Mouse (Mus musculus): ENCODE measurements around the gene Adam1b. TPM values are rescaled to one million over a fixed set of nuclear protein-coding genes. Genes with fewer than 3 reads are reported as not detected.
"Not testable (repeated sequence)": the region's sequence is repeated elsewhere in the genome, so short reads cannot be mapped to it uniquely, and the experiment has no call there.

The Adam1b gene
- polyA plus RNA-seq, 1 experiment from 2014 or later: not detected

DNA sequence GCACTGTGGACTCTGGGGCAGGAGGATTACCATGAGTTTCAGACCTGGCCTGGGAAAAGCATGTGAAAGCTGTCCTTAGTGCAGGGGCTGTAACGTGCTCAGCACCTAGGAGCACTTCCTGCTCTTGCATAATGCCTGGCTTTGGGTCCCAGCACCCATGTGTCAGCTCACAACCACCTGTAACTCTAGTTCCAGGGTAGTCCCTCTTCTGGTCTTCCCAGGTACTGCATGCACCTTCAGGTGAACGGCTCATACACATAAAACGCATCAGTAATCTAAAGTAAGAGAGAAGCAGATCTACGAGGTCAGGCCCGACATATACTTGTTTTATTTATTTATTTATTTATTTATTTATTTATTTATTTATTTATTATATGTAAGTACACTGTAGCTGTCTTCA, 31.3 kb upstream of the Adam1b start:
- Histone ChIP-seq H3K4me1 (peaks cover 17% of the 10 kb centered on the region), H3K27ac (no peak overlapping the region), H3K9me3 (no peaks in the 10 kb centered on the region), H3K36me3 (replicated peaks) (peaks cover 98% of the 10 kb centered on the region), H3K27me3 (ENCODE audit: poor library complexity, severe bottlenecking) (no peaks in the 10 kb centered on the region), H3K4me3 (no peak overlapping the region)
- WGBS: 96% methylated on average over 5 of the region's 5 CpGs
- no peak for DNase-seq (ENCODE audit: extremely low spot score, low spot score)

DNA sequence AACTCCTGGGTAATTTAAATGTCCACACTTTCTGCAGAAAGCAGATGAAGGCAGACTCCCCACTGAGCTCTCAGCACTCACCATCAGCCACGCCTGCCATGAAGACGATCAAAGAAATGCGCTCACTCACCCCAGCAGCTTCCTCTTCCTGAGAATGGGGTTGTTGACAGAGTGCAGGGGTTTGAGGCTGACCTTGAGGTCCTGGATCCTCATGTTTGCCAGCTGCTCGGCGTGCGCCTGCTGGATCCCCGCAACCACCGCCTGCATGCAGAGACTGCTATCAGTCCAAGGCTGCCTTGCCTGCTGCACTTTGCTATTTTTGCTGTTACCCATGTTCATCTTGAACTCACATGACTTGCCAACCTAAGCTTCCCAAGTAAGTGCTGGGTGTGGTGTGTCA, 23.7 kb upstream of the Adam1b start:
- H3K4me1 ChIP-seq: no peaks in the 10 kb centered on the region
- WGBS: 93% methylated on average over 8 of the region's 8 CpGs
- H3K27me3 ChIP-seq (ENCODE audit: poor library complexity, severe bottlenecking): no peaks in the 10 kb centered on the region
- H3K4me3 ChIP-seq: no peak overlapping the region
- no peak overlapping the region for H3K27ac ChIP-seq
- peaks cover 96% of the 10 kb centered on the region for H3K36me3 ChIP-seq (replicated peaks)
- DNase-seq (ENCODE audit: extremely low spot score, low spot score): no peak
- H3K9me3 ChIP-seq: no peaks in the 10 kb centered on the region

DNA sequence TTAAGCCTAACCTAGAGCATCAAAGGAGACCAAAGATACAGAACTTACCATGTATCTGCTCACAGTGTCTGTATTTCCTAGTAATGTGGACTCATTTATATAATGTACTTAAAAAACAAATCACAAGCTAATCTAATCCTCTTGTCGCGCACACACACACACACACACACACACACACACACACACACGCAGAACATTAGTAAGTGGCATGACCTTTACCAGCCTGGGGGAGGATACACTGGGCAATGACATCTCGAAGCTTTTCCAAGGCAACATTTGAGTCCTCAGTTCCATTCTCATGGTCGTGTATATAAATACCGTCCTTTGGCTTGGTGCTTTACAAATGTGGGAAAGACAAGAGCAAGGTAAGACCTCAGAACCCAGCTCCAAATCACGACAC, 23.3 kb upstream of the Adam1b start:
- H3K9me3 ChIP-seq: no peaks in the 10 kb centered on the region
- peaks cover 96% of the 10 kb centered on the region for H3K36me3 ChIP-seq (replicated peaks)
- no peak overlapping the region for H3K4me3 ChIP-seq
- H3K27me3 ChIP-seq (ENCODE audit: poor library complexity, severe bottlenecking): no peaks in the 10 kb centered on the region
- DNase-seq (ENCODE audit: extremely low spot score, low spot score): no peak
- no peaks in the 10 kb centered on the region for H3K4me1 ChIP-seq
- H3K27ac ChIP-seq: no peak overlapping the region
- WGBS: 91% methylated on average over 7 of the region's 7 CpGs

DNA sequence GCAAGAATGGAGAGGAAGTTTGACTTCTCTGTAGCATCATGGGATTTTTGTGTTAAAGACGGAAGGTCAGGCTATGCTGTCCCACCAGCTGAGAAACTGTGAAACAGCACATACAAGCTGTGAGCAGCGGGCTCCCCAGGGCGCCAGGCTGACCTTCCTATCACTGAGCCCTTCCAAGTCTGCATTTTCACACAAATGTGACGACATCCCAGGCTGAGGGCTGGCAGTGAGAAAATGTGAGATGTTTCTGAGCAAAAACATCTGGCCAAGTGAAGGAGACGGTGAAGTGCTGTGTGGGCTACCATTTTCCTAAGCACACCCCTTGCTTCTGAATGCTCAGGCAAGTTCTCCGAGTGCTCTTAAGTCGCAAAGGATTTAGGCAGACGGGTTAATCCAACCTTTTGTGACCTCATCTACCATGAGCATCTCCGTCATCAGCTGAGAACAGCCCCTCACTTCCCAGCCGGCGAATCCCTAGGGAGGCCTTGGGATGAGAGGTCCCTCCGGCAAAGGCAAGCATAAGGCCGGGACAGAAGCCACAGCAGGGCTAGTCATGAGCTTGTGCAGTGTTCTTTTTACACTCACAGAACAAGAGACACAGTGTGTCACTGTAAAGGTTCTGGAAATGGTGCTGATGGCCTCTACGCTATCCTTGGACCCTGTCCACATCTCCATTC, 22.7 kb upstream of the Adam1b start:
- Histone ChIP-seq H3K27me3 (ENCODE audit: poor library complexity, severe bottlenecking) (no peaks in the 10 kb centered on the region), H3K27ac (no peak overlapping the region), H3K4me3 (no peak overlapping the region), H3K4me1 (no peaks in the 10 kb centered on the region), H3K9me3 (no peaks in the 10 kb centered on the region), H3K36me3 (replicated peaks) (peaks cover 96% of the 10 kb centered on the region)
- WGBS: 92% methylated on average over 14 of the region's 14 CpGs
- no peak for DNase-seq (ENCODE audit: extremely low spot score, low spot score)

DNA sequence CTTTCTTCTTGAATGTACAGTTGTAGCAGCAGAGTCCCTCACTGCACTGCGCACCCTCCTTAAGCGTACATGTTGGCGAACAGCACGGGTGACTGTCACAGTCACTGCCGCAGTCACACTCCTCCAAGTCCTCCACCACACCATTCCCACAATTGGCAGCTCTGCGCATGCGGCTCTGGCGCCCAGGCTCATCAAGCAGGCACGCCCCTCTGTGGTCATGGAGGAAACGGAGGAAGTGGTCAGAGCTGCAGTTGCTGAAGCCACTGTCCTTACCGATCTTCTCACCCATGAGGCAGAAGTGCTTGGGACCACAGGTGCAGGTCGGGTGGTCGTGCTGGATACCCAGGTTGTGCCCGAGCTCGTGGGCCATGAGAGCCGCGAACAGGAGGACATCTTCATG, 16.5 kb upstream of the Adam1b start:
- whole genome bisulfite sequencing: 93% methylated on average over 11 of the region's 17 CpGs
- not testable (repeated sequence) for H3K4me1 ChIP-seq; H3K4me3 ChIP-seq; H3K9me3 ChIP-seq; H3K27me3 ChIP-seq (ENCODE audit: poor library complexity, severe bottlenecking); DNase-seq (ENCODE audit: extremely low spot score, low spot score); H3K27ac ChIP-seq
- H3K36me3 ChIP-seq (replicated peaks): peaks cover 63% of the 10 kb centered on the region

DNA sequence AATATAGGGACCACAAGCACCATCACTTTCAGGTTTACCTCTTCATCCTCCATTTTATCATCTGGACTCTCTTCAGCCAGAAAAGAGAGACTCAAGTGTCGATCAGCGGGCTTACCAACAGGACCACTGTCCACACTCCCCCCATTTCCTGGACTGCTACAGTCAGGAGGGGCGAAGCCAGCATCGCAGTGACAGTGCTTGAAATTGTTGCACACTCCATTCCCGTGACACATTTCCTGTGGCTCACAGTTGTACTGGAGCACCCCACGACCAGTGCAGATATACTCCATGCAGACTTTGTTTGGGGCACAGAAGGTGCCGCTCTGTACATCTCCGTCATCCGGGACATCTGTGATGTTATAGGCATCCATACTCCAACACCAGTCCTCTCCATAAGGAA, 15.7 kb upstream of the Adam1b start:
- WGBS: 95% methylated on average over 9 of the region's 9 CpGs
- H3K36me3 ChIP-seq (replicated peaks): peaks cover 55% of the 10 kb centered on the region
- no peak for DNase-seq (ENCODE audit: extremely low spot score, low spot score)
- H3K4me3 ChIP-seq: no peak overlapping the region
- no peaks in the 10 kb centered on the region for H3K4me1 ChIP-seq
- no peak overlapping the region for H3K27ac ChIP-seq
- no peaks in the 10 kb centered on the region for H3K27me3 ChIP-seq (ENCODE audit: poor library complexity, severe bottlenecking)
- no peaks in the 10 kb centered on the region for H3K9me3 ChIP-seq

DNA sequence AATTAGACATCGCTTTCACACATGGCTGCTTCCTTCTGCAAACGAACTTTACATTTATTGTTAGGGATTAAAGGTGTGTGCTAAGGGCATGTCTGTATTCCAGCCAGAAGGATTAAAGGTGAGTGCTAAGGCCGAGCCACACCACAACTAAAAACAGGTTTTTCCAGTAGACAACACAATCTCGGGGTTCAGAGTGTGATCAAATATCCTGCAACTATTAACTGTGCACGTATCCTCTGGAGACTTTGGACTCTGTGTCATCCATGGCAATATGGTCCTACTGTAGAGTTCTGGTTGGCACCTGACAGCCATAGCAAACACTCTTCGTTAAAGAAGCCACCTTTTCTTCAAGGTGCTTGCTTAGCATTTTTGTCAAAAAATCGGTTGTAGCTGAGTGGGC, 6.8 kb upstream of the Adam1b start:
- WGBS: 82% methylated on average over 7 of the region's 7 CpGs
- Histone ChIP-seq H3K36me3 (replicated peaks) (no peaks in the 10 kb centered on the region), H3K4me3 (no peak overlapping the region)

DNA sequence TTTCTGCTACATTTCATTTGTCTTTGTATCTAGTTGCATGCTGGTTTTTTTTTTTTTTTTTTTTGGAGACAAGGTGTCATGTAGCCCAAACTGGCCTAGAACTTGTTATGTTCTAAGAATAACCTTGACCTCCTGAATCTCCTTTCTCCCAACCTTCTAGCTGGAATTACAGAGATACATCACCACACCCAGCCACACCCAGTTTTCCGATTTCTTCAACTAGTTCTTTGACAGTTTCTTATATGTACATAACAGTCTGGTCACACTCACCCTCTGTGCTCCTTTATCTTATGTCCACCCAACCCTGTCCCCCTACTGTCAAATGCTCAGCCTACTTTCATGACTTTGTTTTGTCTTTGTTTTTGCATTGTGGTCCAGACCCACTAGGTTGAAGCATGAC, 3.6 kb upstream of the Adam1b start:
- Histone ChIP-seq H3K27me3 (ENCODE audit: poor library complexity, severe bottlenecking) (no peaks in the 10 kb centered on the region), H3K36me3 (replicated peaks) (no peaks in the 10 kb centered on the region), H3K27ac (no peak overlapping the region), H3K4me3 (no peak overlapping the region), H3K9me3 (no peaks in the 10 kb centered on the region; the same call in 1 of the 2 replicates), H3K4me1 (no peaks in the 10 kb centered on the region)
- DNase-seq (ENCODE audit: extremely low spot score, low spot score): no peak
- WGBS: 87% methylated on average over 1 of the region's 1 CpGs

More for the DNA sequence above, 6.8 kb upstream of the Adam1b start:
- H3K9me3 ChIP-seq: no peaks in the 10 kb centered on the region; the same call in 1 of the 2 replicates
- H3K4me1 ChIP-seq: no peaks in the 10 kb centered on the region
- H3K27me3 ChIP-seq (ENCODE audit: poor library complexity, severe bottlenecking): no peaks in the 10 kb centered on the region
- no peak for DNase-seq (ENCODE audit: extremely low spot score, low spot score)
- H3K27ac ChIP-seq: no peak overlapping the region

DNA sequence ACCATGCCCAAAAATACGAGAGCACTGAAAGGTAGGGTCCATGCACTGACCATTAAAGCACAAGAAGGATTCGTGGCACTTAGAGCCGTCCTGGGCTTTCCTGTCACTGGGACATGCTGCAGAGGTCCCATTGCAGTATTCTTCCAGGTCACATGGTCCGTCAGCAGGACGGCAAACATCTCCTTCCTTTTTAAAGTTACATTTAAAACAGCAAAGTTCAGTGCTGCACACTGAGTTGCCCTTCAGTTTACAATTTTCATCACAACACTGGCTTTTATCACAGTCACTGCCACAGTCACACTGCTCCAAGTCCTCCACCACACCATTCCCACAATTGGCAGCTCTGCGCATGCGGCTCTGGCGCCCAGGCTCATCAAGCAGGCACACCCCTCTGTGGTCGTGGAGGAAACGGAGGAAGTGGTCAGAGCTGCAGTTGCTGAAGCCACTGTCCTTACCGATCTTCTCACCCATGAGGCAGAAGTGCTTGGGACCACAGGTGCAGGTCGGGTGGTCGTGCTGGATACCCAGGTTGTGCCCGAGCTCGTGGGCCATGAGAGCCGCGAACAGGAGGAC, 1.7 kb downstream of the Adam1b start:
- H3K27ac ChIP-seq; DNase-seq (ENCODE audit: extremely low spot score, low spot score); H3K27me3 ChIP-seq (ENCODE audit: poor library complexity, severe bottlenecking); H3K9me3 ChIP-seq; H3K4me1 ChIP-seq; H3K4me3 ChIP-seq; H3K36me3 ChIP-seq (replicated peaks): not testable (repeated sequence)
- 83% methylated on average over 11 of the region's 17 CpGs for WGBS

DNA sequence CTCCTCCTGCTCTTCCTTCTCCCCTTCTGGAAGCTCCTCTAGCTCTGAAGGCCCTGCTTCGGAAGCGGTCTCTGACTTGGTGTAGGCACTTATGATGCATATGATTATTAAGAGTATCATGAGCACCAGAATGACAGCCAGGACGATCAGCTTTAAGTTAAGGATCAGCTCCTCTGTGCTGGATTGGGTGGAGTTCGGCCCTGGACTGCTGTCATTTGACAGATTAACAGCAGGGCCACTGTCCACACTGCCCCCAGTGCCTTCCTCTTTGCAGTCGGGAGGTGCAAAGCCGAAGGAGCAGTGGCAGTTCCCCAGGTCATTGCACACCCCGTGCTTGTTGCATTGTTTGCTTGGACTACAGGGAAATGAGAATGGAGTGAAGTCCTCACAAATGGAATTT, 2.5 kb downstream of the Adam1b start:
- Histone ChIP-seq H3K27ac (no peak overlapping the region), H3K27me3 (ENCODE audit: poor library complexity, severe bottlenecking) (no peaks in the 10 kb centered on the region), H3K9me3 (no peaks in the 10 kb centered on the region), H3K4me3 (no peak overlapping the region), H3K4me1 (no peaks in the 10 kb centered on the region), H3K36me3 (replicated peaks) (no peaks in the 10 kb centered on the region)
- 83% methylated on average over 7 of the region's 7 CpGs for WGBS
- no peak for DNase-seq (ENCODE audit: extremely low spot score, low spot score)

DNA sequence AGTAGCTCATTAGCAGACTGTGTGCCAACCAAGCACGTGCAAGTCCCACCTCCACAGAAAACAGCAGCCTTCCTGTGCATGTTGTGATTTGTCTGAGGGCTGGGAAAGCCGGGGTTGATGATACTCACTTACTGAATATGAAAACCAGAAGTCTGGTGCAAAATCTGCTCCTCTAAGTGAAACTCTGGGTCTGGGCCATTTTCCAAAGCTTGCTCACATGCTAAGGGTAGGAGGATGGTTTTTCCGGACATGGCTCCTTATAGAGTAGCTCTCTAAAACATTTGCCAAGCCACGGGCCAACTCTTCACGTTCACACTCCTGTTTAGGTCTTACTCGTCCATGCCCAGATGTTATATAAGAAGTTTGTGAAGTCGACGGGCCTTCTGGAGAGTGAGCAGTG, 9.9 kb downstream of the Adam1b start:
- H3K27ac ChIP-seq: no peak overlapping the region
- no peaks in the 10 kb centered on the region for H3K27me3 ChIP-seq (ENCODE audit: poor library complexity, severe bottlenecking)
- no peak for DNase-seq (ENCODE audit: extremely low spot score, low spot score)
- H3K36me3 ChIP-seq (replicated peaks): no peaks in the 10 kb centered on the region
- H3K4me3 ChIP-seq: no peak overlapping the region
- WGBS: 84% methylated on average over 8 of the region's 8 CpGs
- H3K9me3 ChIP-seq: no peaks in the 10 kb centered on the region
- no peaks in the 10 kb centered on the region for H3K4me1 ChIP-seq

DNA sequence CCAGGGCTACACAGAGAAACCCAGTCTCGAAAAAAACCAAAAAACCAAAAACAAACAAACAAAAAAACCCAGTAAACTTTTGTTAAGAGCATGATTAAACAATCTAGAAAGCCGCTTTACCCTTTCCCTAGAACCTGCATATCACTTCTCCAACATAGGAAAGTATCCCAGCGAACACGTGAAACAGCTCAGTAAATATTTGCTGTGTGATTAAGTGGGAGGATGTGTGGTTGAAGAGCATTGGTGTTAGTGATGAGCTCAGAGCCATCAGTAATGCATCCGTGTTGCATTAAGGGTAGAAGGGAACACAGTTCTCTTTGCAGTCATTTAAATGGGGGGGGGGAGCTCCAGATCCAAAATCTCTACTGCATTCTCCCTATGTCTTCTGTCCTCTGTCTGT, 18.4 kb downstream of the Adam1b start:
- H3K9me3 ChIP-seq: no peaks in the 10 kb centered on the region
- no peaks in the 10 kb centered on the region for H3K36me3 ChIP-seq (replicated peaks)
- no peaks in the 10 kb centered on the region for H3K4me1 ChIP-seq
- H3K4me3 ChIP-seq: no peak overlapping the region
- H3K27ac ChIP-seq: no peak overlapping the region
- no peaks in the 10 kb centered on the region for H3K27me3 ChIP-seq (ENCODE audit: poor library complexity, severe bottlenecking)
- no peak for DNase-seq (ENCODE audit: extremely low spot score, low spot score)
- WGBS: 87% methylated on average over 5 of the region's 5 CpGs

DNA sequence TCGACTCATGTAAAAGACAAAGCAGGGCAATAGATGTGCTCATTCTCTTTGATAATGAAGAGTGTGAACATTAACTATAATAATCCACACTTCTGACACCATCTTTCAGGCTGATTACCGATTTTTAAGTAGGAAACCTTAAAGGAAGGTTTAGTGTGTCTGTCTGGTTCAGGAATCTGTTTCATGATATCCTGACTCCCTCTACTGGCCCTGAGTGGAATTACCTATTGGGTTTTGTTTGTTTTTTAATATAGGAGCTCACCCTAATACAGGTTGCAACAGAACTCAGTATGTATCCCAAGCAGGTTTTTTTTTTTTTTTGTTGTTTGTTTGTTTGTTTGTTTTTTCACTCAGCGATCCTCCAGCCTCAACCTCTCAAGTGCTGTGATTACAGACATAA, 25.6 kb downstream of the Adam1b start:
- H3K4me3 ChIP-seq: no peak overlapping the region
- no peak overlapping the region for H3K27ac ChIP-seq
- DNase-seq (ENCODE audit: extremely low spot score, low spot score): no peak
- peaks cover 6% of the 10 kb centered on the region for H3K4me1 ChIP-seq
- H3K9me3 ChIP-seq: no peaks in the 10 kb centered on the region
- no peaks in the 10 kb centered on the region for H3K27me3 ChIP-seq (ENCODE audit: poor library complexity, severe bottlenecking)
- WGBS: 41% methylated on average over 3 of the region's 3 CpGs
- no peaks in the 10 kb centered on the region for H3K36me3 ChIP-seq (replicated peaks)

DNA sequence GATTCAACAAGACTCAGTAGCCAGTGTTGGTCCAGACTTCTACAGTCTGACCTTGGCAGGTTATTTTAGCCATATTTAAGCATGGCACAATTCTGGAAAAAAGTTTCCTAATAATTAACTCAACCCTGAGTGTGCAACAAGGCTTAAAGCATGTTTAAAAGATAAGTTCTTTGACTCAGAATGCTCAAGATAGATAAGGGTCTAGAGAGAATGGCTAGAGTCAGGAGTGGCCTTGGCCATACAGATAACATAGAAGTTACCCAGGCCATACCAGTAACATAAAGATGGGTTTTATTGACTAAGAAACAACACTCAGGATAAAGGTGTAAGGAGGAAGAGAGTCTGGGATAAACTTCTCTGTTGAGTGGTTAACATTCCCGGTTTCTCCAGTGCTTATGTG, 27.2 kb downstream of the Adam1b start:
- Histone ChIP-seq H3K27ac (no peak overlapping the region), H3K27me3 (ENCODE audit: poor library complexity, severe bottlenecking) (no peaks in the 10 kb centered on the region), H3K9me3 (no peaks in the 10 kb centered on the region), H3K4me1 (peaks cover 6% of the 10 kb centered on the region), H3K4me3 (no peak overlapping the region), H3K36me3 (replicated peaks) (no peaks in the 10 kb centered on the region)
- no peak for DNase-seq (ENCODE audit: extremely low spot score, low spot score)
- WGBS: 89% methylated on average over 1 of the region's 1 CpGs

Data from forebrain, embryonic 10.5 days (tissue).